Mouse (Mus musculus): ENCODE measurements around the gene Hoxd9.

Gene Hoxd9

DNA sequence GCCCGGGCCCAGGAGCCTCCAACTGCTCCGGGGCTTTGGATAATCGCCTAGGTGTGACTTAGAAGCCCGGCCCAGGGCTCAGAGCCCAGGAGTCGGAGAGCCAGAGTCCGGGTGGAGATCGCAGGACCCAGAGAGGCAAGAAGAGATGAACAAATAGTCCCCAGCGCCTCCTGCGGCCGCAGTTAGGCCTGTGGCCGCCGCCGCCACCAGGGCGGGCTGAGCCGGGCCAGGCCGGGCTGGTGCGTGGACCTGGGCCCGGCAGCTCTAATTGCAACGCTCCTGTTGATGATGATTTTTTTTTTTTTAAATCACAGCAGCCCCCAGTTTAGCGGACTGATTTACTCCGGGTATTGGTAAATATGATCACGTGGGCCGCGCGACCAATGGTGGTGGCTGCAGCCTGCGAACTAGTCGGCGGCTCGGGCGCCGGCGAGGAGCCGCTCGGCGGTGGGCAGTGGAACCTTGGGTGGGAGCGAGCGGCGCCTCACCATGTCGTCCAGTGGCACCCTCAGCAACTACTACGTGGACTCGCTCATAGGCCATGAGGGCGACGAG is at the start of gene Hoxd9:
TSS of gene Hoxd9 (plus strand) at position 161 of the 555 bp plus-strand sequence.
- no peak for DNase-seq (ENCODE audit: low spot score)

DNA sequence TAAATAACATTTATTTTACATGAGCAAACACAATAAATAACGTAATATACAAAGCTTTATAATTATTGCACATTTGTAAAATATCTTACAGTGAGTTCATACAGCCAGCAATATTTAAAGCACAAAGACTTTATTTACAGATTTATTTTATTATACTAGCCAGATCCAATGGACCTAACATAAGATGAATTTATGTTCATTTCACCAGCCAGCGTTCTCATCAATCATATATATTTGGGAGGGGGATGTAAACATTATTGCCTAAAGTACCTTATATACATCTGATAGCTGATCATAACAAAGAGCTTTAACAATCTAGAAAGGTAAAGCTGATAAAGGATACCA is 44.6 kb upstream of the Hoxd9 start:
- DNase-seq (ENCODE audit: low spot score) = no peak

DNA sequence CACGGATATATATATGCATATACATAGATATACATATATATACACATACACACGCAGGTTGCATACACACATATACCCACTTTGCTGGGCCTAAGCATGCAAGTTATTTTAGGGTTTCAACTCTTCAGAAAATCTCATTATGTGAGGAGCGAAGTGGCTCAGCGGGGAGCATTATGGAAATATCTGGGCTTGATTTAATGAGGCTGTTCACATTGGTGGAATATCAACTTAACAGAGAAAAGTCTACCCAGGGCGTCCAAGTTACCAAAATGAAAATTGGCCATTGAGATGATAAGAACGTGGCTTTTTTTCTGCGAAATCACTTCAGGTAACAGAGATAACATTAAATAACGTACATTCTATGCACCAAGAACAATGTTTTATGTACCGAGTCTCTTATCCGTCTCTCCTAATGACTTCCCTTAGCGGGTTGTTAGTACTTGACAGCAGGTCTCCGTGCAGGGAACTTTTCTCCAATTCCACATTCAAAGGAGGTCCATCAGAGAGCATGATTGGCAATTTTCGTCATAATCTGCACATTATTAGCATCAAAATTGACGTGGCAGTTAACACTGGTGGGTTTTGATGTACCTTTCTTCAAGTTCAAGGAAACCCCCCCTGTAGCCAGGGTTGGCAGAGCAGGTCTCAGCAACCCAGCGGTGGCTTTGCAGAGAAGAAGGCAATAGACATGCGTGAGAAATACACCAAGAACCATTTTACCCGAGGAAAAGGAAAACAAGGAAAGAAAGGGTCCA is 43.6 kb upstream of the Hoxd9 start:
- DNase-seq (ENCODE audit: low spot score) = no peak

DNA sequence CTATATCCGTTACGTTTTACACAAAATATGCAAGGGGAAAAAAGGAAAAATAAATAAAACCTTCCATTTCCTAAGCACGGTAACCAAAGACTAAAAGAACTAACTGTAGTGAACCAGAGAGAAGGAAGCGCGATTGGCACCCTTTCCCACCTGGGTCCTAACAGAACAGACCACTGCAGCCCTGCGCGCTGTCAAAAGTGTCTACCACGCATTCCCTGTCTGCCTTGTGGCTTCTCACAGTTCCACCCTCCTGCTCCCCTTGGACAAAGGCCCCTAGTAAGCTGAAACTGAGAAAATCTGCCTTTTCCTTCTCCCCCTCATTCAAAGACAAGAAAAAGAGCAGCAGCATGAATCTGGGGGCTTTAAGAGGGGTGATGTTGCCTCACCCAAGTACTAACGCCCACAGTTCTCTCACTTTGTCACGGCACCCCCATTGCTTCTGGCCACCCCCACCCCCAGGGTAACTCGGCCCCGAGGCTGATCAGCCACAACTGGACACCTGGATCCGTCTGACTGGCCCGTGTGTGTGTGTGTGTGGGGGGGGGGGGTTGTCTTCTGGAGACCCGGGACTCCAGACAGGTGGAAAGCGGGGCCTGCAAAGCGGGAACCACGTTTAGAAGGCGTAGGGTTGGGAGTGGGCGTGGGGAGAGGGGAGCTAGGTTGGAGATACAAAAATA is 42.6 kb upstream of the Hoxd9 start:
- DNase-seq (ENCODE audit: low spot score) = no peak

GRCm38 (mm10) chr2:74655420-74655781 is 42.1 kb upstream of the Hoxd9 start:
- DNase-seq (ENCODE audit: low spot score) = no peak

DNA sequence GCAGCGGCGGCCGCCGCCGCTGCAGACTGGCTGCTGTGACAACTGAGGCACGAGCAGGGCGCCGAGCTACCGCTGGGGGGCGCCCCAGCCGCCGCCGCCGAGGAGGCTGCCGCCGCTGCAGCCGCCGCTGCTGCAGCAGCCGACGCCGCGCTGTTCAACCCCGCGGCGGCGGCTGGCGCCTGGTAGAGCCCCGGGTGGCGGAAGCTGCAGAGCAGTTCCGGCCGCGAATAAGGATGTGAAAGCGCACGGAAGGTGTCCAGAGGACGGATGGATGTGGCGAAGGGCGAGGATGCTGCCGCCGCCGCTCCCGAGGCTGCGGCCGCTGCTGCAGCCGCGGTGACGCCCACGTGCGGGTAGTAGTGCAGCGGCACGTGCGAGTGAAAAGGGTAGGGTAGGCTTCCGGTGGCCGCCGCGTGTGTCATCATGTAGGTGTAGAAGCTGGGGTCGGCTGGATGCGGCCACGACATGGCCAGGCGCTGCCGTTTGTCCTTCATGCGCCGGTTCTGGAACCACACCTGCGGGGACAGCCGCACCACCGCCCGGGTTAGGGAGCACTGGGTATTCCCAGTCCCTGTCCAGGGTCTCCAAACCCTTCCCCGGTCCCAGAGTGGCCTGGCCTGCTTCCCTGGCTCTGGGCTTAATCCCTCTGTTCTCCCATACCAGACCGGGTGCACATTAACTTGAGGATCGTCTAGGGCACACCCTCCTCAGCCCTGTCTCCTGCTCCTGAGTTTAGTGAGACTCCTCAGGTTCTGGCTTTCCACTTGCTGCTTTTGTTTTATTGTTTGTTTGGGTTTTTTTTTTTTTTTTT is 41.5 kb upstream of the Hoxd9 start:
- DNase-seq (ENCODE audit: low spot score) = no peak

GRCm38 (mm10) chr2:74656632-74657021 is 40.9 kb upstream of the Hoxd9 start:
- no peak for DNase-seq (ENCODE audit: low spot score)

GRCm38 (mm10) chr2:74657251-74658023 is 40.1 kb upstream of the Hoxd9 start:
- no peak for DNase-seq (ENCODE audit: low spot score)

GRCm38 (mm10) chr2:74658024-74658666 is 39.4 kb upstream of the Hoxd9 start:
- DNase-seq (ENCODE audit: low spot score) = no peak

GRCm38 (mm10) chr2:74658667-74659371 is 38.7 kb upstream of the Hoxd9 start:
- no peak for DNase-seq (ENCODE audit: low spot score)

- DNase-seq (ENCODE audit: low spot score) = no peak
Observed at GRCm38 (mm10) chr2:74659507-74660005, 38.0 kb upstream of the Hoxd9 start, which contains the start of gene Evx2. Gene Evx2, minus strand, starts transcription at chr2:74659557.

DNA sequence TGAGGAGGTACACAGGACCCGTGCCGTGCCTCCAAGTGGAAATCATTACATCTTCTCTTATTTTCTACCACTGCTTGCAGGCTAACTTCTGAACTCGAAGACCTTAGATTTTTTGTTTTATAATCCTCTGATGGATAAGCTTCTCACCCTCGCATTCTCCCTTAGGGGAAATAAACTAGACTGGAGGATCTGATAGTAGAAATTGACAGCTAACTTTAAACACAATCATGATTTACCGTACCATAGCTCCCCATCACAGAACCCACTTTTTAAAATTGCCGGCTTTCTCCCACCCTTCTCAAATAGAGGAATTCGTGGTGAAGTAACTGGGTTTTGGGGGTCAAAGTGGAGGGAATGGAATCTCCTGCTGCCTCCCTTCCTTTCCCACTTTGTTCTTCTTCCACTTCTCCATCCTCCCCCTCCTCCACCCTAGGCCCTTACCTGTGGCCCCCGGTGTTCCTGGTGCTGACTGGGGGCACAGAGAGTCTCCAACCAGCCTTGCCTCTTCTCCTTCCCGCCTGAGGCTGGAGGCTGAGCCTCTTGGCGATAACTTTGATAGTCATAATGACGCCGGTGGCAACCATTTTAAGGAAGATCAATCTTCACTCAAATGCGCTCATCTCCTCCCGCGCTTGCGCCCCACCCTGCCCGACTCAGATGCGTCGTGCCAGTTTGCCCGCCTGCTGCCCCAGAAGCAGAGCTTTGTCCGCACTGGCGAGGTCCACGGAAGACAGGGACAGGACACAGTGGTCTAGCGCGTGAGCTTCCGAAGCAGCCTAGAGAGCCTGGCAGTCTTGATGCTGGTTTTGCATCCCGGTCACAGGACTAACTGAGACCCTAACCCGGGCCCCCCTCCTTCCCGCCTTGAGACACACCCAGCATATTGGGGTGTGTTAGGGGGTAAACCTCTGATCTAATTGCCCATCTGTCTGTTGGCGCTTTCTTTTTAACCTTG is 36.8 kb upstream of the Hoxd9 start:
- no peak for DNase-seq (ENCODE audit: low spot score)

- DNase-seq (ENCODE audit: low spot score) = no peak
Observed at GRCm38 (mm10) chr2:74661685-74662084, 35.8 kb upstream of the Hoxd9 start.

- no peak for DNase-seq (ENCODE audit: low spot score)
Observed at GRCm38 (mm10) chr2:74663291-74663925, 34.1 kb upstream of the Hoxd9 start.

DNA sequence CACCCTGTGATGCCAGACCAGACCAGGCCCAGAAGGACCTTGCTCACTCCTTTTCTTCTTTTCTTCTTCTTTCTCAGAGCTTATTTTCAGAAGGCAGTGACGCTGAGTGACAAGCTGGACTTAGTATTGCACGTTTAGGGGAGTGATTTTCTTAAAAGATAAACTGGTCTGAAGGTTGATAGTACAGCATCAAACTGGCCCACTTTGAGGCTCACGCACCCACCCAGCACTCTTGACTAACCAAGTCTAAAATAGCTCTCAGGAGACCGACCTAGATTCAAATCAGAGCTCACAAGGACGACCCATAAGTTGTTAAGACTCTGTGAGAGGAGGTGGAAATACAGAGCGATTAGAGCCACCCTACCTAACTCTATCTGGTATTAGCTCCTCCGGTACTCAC is 31.1 kb upstream of the Hoxd9 start:
- no peak for DNase-seq (ENCODE audit: low spot score)

- DNase-seq (ENCODE audit: low spot score) = no peak
Observed at GRCm38 (mm10) chr2:74667191-74667841, 30.2 kb upstream of the Hoxd9 start.

DNA sequence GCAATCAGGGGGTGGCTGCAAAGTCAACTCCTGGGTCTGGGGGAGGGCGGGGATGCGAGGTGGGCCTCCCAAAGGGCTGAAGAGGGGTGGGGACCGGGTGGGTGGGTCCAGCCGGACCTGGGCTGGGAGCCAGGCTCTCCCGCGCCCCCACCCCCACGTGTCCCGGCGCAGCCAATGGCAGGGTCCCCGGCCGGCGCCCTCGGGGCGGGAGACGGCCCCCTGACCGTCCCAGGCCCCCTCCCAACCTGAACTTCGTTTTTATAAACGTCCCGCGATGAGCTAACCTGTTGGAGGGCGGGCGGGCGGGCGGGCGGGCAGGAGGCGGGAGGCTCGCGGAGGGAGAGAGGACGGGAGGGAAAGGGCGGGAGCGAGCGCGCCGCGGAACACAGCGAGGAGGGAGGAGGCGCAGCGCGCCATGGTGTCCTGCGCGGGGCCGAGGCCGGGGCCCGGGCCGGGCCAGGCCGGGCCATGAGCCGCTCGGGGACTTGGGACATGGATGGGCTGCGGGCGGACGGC is 29.6 kb upstream of the Hoxd9 start, which contains the start of gene Hoxd13:
TSS of gene Hoxd13 (plus strand) at position 469 of the 516 bp plus-strand sequence.
- no peak for DNase-seq (ENCODE audit: low spot score)

Data from c-Kit-positive CD71-positive TER-119-positive erythroid progenitor cells, embryonic 14.5 days (primary cell).